ENCODE assay signal across 9 mouse cellular contexts in genomic region chr4:36186231-36186922, GRCm38 (mm10).
DNase-seq lines count a peak whose midpoint lies in the region; ATAC-seq and TF ChIP-seq lines count a peak whose summit lies in the region.
"Had no signal": no experiment of that assay in that cellular context is flagged by ENCODE, and none has a peak within 500 bp of the region (broad histone marks: within the 10 kb centered on the region; RNA-seq: fewer than 3 reads in every experiment).

No protein-coding gene starts in this region.

- peaks cover 10% of the 10 kb centered on the region for H3K4me1 ChIP-seq in hindbrain, embryonic 13.5 days (replicated peaks)
- H3K4me1 ChIP-seq in hindbrain, embryonic 10.5 days (replicated peaks) = no peaks in the 10 kb centered on the region
- no peaks in the 10 kb centered on the region for H3K4me1 ChIP-seq in embryonic facial prominence, embryonic 14.5 days (ENCODE audit: control insufficient read depth, insufficient read depth, low read length)

- H3K4me2 ChIP-seq in hindbrain, embryonic 13.5 days = peak overlapping the region; percentile 30; the same call in 1 of the 2 replicates
- H3K4me2 ChIP-seq in embryonic facial prominence, embryonic 14.5 days (ENCODE audit: low read depth, low read length) = peak overlapping the region; percentile 12; the same call in 1 of the 2 replicates

- no peak for DNase-seq in hindbrain, embryonic 10.5 days (ENCODE audit: low spot score)
- peak; percentile 45 for DNase-seq in adrenal gland, postnatal 25 days
- DNase-seq in embryonic facial prominence, embryonic 14.5 days (ENCODE audit: low spot score) = peak; percentile 86
- peak; percentile 32 to 51 for DNase-seq in left cerebral cortex, adult 2 months (ENCODE audit: extremely low spot score in 1 of 2, low spot score in 2 of 2)
- DNase-seq in spleen, adult 12 weeks (ENCODE audit: low spot score) = no peak
- DNase-seq in urinary bladder, postnatal 36 days (ENCODE audit: low spot score in 2 of 2) = no peak
- DNase-seq in spleen, postnatal 10 days (ENCODE audit: low spot score in 2 of 2) = no peak

- TF ChIP-seq CTCF in left cerebral cortex, adult 2 months (IDR thresholded peaks at IDR 0.05) = no peak

- no peaks in the 10 kb centered on the region for H3K36me3 ChIP-seq in hindbrain, embryonic 13.5 days
- H3K36me3 ChIP-seq in hindbrain, embryonic 10.5 days = no peaks in the 10 kb centered on the region
- H3K36me3 ChIP-seq in embryonic facial prominence, embryonic 14.5 days (ENCODE audit: control insufficient read depth, insufficient read depth, low read length) = no peaks in the 10 kb centered on the region

- 42% methylated on average over 7 of the region's 7 CpGs for WGBS in hindbrain, embryonic 13.5 days
- WGBS in hindbrain, embryonic 10.5 days = 65% methylated on average over 7 of the region's 7 CpGs
- 20% methylated on average over 7 of the region's 7 CpGs for WGBS in embryonic facial prominence, embryonic 14.5 days

- peak; percentile 73 for ATAC-seq in hindbrain, embryonic 13.5 days (ENCODE audit: low FRiP score)
- ATAC-seq in embryonic facial prominence, embryonic 14.5 days (ENCODE audit: low read depth) = no peak

- H3K27ac ChIP-seq in hindbrain, embryonic 13.5 days = 0 out of 2 replicates have a peak overlapping the region, but pooled peaks have one; percentile 55
- H3K27ac ChIP-seq in hindbrain, embryonic 10.5 days = no peak overlapping the region
- H3K27ac ChIP-seq in embryonic facial prominence, embryonic 14.5 days (replicated peaks; ENCODE audit: low read depth, low read length) = no peak overlapping the region
- H3K27ac ChIP-seq in left cerebral cortex, adult 2 months = no peak overlapping the region
- H3K27ac ChIP-seq: liver, embryonic 14.5 days had no signal

- H3K9me3 ChIP-seq in hindbrain, embryonic 13.5 days = no peaks in the 10 kb centered on the region
- no peaks in the 10 kb centered on the region for H3K9me3 ChIP-seq in hindbrain, embryonic 10.5 days
- H3K9me3 ChIP-seq in embryonic facial prominence, embryonic 14.5 days (ENCODE audit: control insufficient read depth, low read length) = no peaks in the 10 kb centered on the region

- H3K9ac ChIP-seq in hindbrain, embryonic 13.5 days = no peak overlapping the region
- H3K9ac ChIP-seq in embryonic facial prominence, embryonic 14.5 days (ENCODE audit: low read depth, low read length) = no peak overlapping the region
- H3K9ac ChIP-seq: liver, embryonic 14.5 days had no signal

- H3K27me3 ChIP-seq in hindbrain, embryonic 13.5 days = no peaks in the 10 kb centered on the region
- H3K27me3 ChIP-seq in hindbrain, embryonic 10.5 days (ENCODE audit: insufficient read depth, poor library complexity, severe bottlenecking) = no peaks in the 10 kb centered on the region
- no peaks in the 10 kb centered on the region for H3K27me3 ChIP-seq in embryonic facial prominence, embryonic 14.5 days (replicated peaks; ENCODE audit: control insufficient read depth, insufficient read depth, low read length)

- H3K4me3 ChIP-seq in hindbrain, embryonic 13.5 days = no peak overlapping the region
- H3K4me3 ChIP-seq in hindbrain, embryonic 10.5 days = no peak overlapping the region
- H3K4me3 ChIP-seq in embryonic facial prominence, embryonic 14.5 days (ENCODE audit: low read depth, low read length) = no peak overlapping the region
- no peak overlapping the region for H3K4me3 ChIP-seq in left cerebral cortex, adult 2 months

- intact Hi-C loops in left cerebral cortex, adult 2 months (cut with DNase I) = loop anchor here (5.0 kb wide), 1 partner anchor 76 kb away; no protein-coding TSS in a partner anchor

Comparison
In these comparisons a context has a peak if more than half of its experiments do, and no peak if none do; other contexts are left out.
1. DNase-seq: peak in adrenal gland, postnatal 25 days (single experiment), embryonic facial prominence, embryonic 14.5 days (single experiment) and left cerebral cortex, adult 2 months (2 of 2); none in hindbrain, embryonic 10.5 days (single experiment), spleen, adult 12 weeks (single experiment), urinary bladder, postnatal 36 days (0 of 2) and spleen, postnatal 10 days (0 of 2).